Mouse (Mus musculus) G1E (cell line): ENCODE measurements around the gene Cip2a.

Experiments
- CTCF ChIP-seq: IDR thresholded peaks from 2 replicates; pipeline ENCODE4 v1.5.1; 2012; ENCODE audit warnings: low read depth, low read length, inconsistent platforms, mixed read lengths
- GATA1 ChIP-seq: IDR thresholded peaks from 2 replicates; pipeline ENCODE4 v1.6.1; 2012; ENCODE audit warnings: borderline replicate concordance, low read length, inconsistent platforms, mixed read lengths
- GATA2 ChIP-seq: IDR thresholded peaks from 2 replicates; pipeline ENCODE4 v1.6.1; 2012; ENCODE audit warnings: low read depth, low read length, inconsistent platforms, borderline replicate concordance
- POLR2AphosphoS5 ChIP-seq: IDR thresholded peaks from 2 replicates; pipeline ENCODE4 v1.6.1; 2012; ENCODE audit warnings: low read depth, low read length, inconsistent platforms; ENCODE audit not compliant: insufficient replicate concordance
- TAL1 ChIP-seq: conservative IDR thresholded peaks from 2 replicates; pipeline ENCODE4 v1.6.1; 2012; ENCODE audit warnings: low read depth, low read length, inconsistent platforms, mixed read lengths

- TF ChIP-seq CTCF (no peak), GATA1 (no peak), TAL1 (no peak), POLR2AphosphoS5 (no peak), GATA2 (no peak)
These were observed 63.2 kb downstream of the Cip2a start, which contains the start of gene Myh15 for GRCm38 (mm10) chr16:49057186-49057585.
